Mouse (Mus musculus): ENCODE data around the gene Krt7. TPM values are rescaled to one million over a fixed set of nuclear protein-coding genes. Genes with fewer than 3 reads are reported as not detected.

Gene Krt7
- polyA plus RNA-seq, 1 experiment = 4.1 TPM

DNA sequence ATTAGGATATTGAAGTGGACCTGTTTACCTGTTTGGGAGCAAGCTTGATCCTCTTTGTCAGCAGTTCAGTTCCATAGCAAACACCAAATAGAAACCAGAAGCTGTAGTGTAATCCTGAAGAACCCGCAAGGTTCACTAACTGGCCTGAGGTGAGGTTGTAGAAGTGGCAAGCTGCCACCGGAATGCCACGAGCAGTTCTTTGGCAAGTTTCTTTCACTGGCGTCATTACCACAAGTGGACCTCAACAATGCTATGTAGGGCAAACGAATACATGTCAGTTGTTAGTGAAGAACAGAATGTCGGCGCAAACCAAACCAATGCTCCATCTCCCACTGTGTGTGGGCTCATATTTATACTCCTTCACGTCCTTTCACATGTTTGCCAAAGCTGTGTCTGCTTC, 12.6 kb upstream of the Krt7 start:
- DNase-seq (ENCODE audit: low read depth) = no peak
- no peak for TF ChIP-seq CTCF (IDR thresholded peaks at IDR 0.05; ENCODE audit: borderline replicate concordance, extremely low read depth, insufficient read depth, insufficient read length)
- TF ChIP-seq POLR2A (IDR thresholded peaks at IDR 0.05; ENCODE audit: borderline replicate concordance, extremely low read depth, insufficient read depth, insufficient read length, poor library complexity, severe bottlenecking) = no peak

- no peak for DNase-seq (ENCODE audit: low read depth)
- TF ChIP-seq CTCF (IDR thresholded peaks at IDR 0.05; ENCODE audit: borderline replicate concordance, extremely low read depth, insufficient read depth, insufficient read length) (no peak), POLR2A (IDR thresholded peaks at IDR 0.05; ENCODE audit: borderline replicate concordance, extremely low read depth, insufficient read depth, insufficient read length, poor library complexity, severe bottlenecking) (no peak)
Measured at GRCm38 (mm10) chr15:101412188-101412587, 1.3 kb downstream of the Krt7 start.

- DNase-seq (ENCODE audit: low read depth) = no peak
- no peak for TF ChIP-seq CTCF (IDR thresholded peaks at IDR 0.05; ENCODE audit: borderline replicate concordance, extremely low read depth, insufficient read depth, insufficient read length)
- TF ChIP-seq POLR2A (IDR thresholded peaks at IDR 0.05; ENCODE audit: borderline replicate concordance, extremely low read depth, insufficient read depth, insufficient read length, poor library complexity, severe bottlenecking) = no peak
Measured at GRCm38 (mm10) chr15:101413916-101414635, 3.2 kb downstream of the Krt7 start.

DNA sequence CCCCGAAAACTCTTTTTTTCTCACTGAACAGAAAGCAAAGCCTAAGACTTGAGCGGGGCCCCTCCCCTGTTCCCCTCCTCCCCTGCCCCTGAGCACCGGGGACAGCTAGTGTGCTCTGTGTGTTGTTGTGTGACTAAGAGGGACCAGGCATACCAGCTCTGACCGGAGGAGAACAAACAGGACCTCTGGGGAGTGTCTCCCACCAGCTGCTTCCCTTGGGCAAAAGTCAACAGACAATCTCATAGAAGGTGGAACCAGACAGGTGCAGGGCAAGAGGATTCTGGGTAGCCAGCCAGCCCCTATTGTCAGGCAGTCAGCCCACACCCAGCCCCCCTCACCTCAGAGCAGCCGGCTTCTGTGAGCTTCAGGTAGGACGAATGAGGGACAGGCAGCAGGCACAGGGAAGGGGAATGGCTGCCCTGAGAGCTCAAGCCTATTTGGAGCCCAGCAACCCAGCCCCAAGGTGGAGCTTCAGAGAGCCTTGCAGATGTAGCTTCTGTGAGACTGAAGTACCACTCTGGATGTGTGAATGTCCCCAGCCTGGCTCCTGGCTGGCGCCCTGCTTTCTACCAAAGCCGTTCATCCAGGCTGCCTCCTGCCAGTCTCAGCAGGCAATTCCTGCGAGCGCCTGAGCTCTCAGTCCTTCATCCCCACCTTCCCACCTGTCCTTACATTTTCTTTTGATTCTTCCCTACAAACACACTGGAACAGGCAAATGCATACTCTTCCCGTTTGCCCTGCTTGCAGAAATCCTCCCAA, 4.1 kb downstream of the Krt7 start:
- TF ChIP-seq POLR2A (IDR thresholded peaks at IDR 0.05; ENCODE audit: borderline replicate concordance, extremely low read depth, insufficient read depth, insufficient read length, poor library complexity, severe bottlenecking) = no peak
- TF ChIP-seq CTCF (IDR thresholded peaks at IDR 0.05; ENCODE audit: borderline replicate concordance, extremely low read depth, insufficient read depth, insufficient read length) = no peak
- DNase-seq (ENCODE audit: low read depth) = no peak

DNA sequence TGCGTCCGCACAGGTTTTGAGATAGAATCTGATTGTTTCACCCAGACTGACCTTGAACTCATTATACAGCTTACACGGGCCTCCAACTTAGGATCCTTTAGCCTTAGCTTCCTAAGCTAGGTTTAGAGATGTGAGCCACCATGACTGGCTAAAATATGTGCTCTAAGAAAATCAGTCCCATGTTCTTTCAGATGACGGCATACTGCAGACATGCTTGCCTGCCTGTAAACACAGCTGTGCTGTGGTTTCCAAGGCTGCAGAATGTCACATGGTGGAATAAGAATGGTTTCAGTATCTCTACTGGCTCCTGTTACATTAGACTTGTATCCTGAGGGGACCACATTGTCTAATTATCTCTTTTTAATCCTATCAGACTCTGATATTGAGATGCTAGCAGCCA, 8.1 kb downstream of the Krt7 start:
- peak; percentile 35 for DNase-seq (ENCODE audit: low read depth)
- TF ChIP-seq CTCF (IDR thresholded peaks at IDR 0.05; ENCODE audit: borderline replicate concordance, extremely low read depth, insufficient read depth, insufficient read length) (no peak), POLR2A (IDR thresholded peaks at IDR 0.05; ENCODE audit: borderline replicate concordance, extremely low read depth, insufficient read depth, insufficient read length, poor library complexity, severe bottlenecking) (no peak)

DNA sequence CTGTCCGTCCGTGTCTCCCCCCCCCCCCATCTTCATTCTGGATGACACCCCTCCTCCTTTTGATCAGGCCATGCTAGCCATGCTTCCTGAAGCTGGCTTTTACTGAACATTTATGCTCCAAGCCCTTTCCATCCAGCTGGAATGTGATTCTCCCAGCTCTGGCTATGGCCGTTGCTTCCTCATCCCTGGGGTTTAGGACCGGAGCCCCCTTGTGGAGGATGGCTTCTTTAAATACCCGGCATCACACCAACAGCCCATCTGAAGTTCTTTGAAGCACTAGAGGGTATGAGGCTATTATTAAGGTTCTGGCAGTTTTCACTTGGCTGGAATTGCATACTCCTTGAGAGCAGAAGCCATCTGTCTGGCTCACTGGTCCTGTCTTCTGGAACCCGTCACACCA, 10.1 kb downstream of the Krt7 start:
- peak; percentile 35 for DNase-seq (ENCODE audit: low read depth)
- TF ChIP-seq CTCF (IDR thresholded peaks at IDR 0.05; ENCODE audit: borderline replicate concordance, extremely low read depth, insufficient read depth, insufficient read length) (peak; percentile 37; the same call in 1 of the 2 replicates), POLR2A (IDR thresholded peaks at IDR 0.05; ENCODE audit: borderline replicate concordance, extremely low read depth, insufficient read depth, insufficient read length, poor library complexity, severe bottlenecking) (no peak)

GRCm38 (mm10) chr15:101424914-101425313, 14.1 kb downstream of the Krt7 start:
- TF ChIP-seq POLR2A (IDR thresholded peaks at IDR 0.05; ENCODE audit: borderline replicate concordance, extremely low read depth, insufficient read depth, insufficient read length, poor library complexity, severe bottlenecking) (no peak), CTCF (IDR thresholded peaks at IDR 0.05; ENCODE audit: borderline replicate concordance, extremely low read depth, insufficient read depth, insufficient read length) (no peak)

GRCm38 (mm10) chr15:101436611-101437010, 25.8 kb downstream of the Krt7 start:
- no peak for TF ChIP-seq CTCF (IDR thresholded peaks at IDR 0.05; ENCODE audit: borderline replicate concordance, extremely low read depth, insufficient read depth, insufficient read length)
- TF ChIP-seq POLR2A (IDR thresholded peaks at IDR 0.05; ENCODE audit: borderline replicate concordance, extremely low read depth, insufficient read depth, insufficient read length, poor library complexity, severe bottlenecking) = no peak
- no peak for DNase-seq (ENCODE audit: low read depth)

More at GRCm38 (mm10) chr15:101424914-101425313, 14.1 kb downstream of the Krt7 start:
- DNase-seq (ENCODE audit: low read depth) = no peak

- DNase-seq (ENCODE audit: low read depth) = peak; percentile 20
- no peak for TF ChIP-seq CTCF (IDR thresholded peaks at IDR 0.05; ENCODE audit: borderline replicate concordance, extremely low read depth, insufficient read depth, insufficient read length)
- TF ChIP-seq POLR2A (IDR thresholded peaks at IDR 0.05; ENCODE audit: borderline replicate concordance, extremely low read depth, insufficient read depth, insufficient read length, poor library complexity, severe bottlenecking) = no peak
Measured at GRCm38 (mm10) chr15:101438555-101438954, 27.7 kb downstream of the Krt7 start, which contains the start of gene Krt87. Gene Krt87, minus strand, starts transcription at chr15:101438804.

GRCm38 (mm10) chr15:101440837-101441236, 30.0 kb downstream of the Krt7 start:
- peak; percentile 32 for DNase-seq (ENCODE audit: low read depth)
- TF ChIP-seq POLR2A (IDR thresholded peaks at IDR 0.05; ENCODE audit: borderline replicate concordance, extremely low read depth, insufficient read depth, insufficient read length, poor library complexity, severe bottlenecking) (no peak), CTCF (IDR thresholded peaks at IDR 0.05; ENCODE audit: borderline replicate concordance, extremely low read depth, insufficient read depth, insufficient read length) (no peak)

- peak; percentile 37 for DNase-seq (ENCODE audit: low read depth)
- TF ChIP-seq POLR2A (IDR thresholded peaks at IDR 0.05; ENCODE audit: borderline replicate concordance, extremely low read depth, insufficient read depth, insufficient read length, poor library complexity, severe bottlenecking) = no peak
- no peak for TF ChIP-seq CTCF (IDR thresholded peaks at IDR 0.05; ENCODE audit: borderline replicate concordance, extremely low read depth, insufficient read depth, insufficient read length)
Measured at GRCm38 (mm10) chr15:101446572-101446971, 35.7 kb downstream of the Krt7 start.

Data from brain, embryonic 14.5 days (tissue).